Mouse (Mus musculus): ENCODE data around the gene Mkrn2. TPM values are rescaled to one million over a fixed set of nuclear protein-coding genes. Genes with fewer than 3 reads are reported as not detected.

The Mkrn2 gene
- total RNA-seq, 1 experiment, result 22.0 TPM

Other genes with a start within 250 kb of the Mkrn2 start
- 0.26 and 0.85 TPM in 2 replicates for gene Pparg, start 241.0 kb upstream of the Mkrn2 start, total RNA-seq (2012; rRNA removed)
- 35.9 and 43.3 TPM in 2 replicates for gene Tsen2, start 57.2 kb upstream of the Mkrn2 start, total RNA-seq (2012; rRNA removed)
- gene Mkrn2os, start 9.3 kb upstream of the Mkrn2 start, total RNA-seq (2012; rRNA removed), result 0.22 TPM in 1 of 2 replicates, not detected in the other
- gene Raf1, start 74.7 kb downstream of the Mkrn2 start, total RNA-seq (2012; rRNA removed), result 128 and 140 TPM in 2 replicates
- gene Tmem40, start 160.5 kb downstream of the Mkrn2 start, total RNA-seq (2012; rRNA removed), result 18.4 and 21.9 TPM in 2 replicates
- 10.7 and 10.8 TPM in 2 replicates for gene Cand2, start 172.6 kb downstream of the Mkrn2 start, total RNA-seq (2012; rRNA removed)
- gene Rpl32, start 206.8 kb downstream of the Mkrn2 start, total RNA-seq (2012; rRNA removed), result 2,783 and 3,173 TPM in 2 replicates
- 1.3 and 1.4 TPM in 2 replicates for gene Efcab12, start 236.5 kb downstream of the Mkrn2 start, total RNA-seq (2012; rRNA removed)

Data from ES-E14 (cell line).